Mouse (Mus musculus): ENCODE measurements around the gene Dazl. TPM values are rescaled to one million over a fixed set of nuclear protein-coding genes. Genes with fewer than 3 reads are reported as not detected.
A peak's percentile ranks its signal among the peaks of the same experiment; 100 is the strongest.

Gene Dazl
- total and polyA plus RNA-seq, 2 experiments from 2014 or later = 0.42 to 0.48 TPM

DNA sequence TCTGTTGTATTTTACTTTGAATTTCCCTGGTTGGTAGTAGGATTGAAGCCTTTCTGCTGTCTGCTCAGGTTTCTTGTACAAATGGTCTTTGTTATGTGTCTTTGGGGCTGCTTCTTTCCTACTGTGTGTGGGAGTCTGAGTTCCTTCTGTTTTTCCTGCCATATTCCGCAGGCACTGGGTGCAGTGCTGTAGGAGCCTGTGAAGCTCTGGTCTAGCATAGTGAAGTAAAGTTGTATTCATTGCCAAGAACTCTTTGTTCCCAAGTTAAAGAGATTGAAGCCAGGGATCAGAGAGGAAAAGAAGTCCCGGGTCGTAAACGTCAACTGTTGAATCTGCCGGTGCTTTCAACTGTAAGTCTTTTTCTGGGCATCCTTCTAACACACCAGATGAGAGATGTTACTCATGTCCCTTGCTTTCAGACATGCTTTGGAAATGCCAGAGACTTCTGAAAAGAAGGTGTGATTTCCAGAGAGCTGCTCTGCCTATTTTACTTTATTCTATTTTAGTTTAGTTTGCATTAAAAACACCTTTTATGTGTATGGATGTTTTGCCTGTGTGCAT is 16.2 kb upstream of the Dazl start:
- H3K9me3 ChIP-seq (ENCODE audit: low read length) = no peaks in the 10 kb centered on the region
- no peaks in the 10 kb centered on the region for H3K4me1 ChIP-seq (ENCODE audit: insufficient read depth, low read length)
- 61% methylated on average over 5 of the region's 5 CpGs for WGBS
- no peak overlapping the region for H3K27ac ChIP-seq
- DNase-seq (ENCODE audit: low spot score) (no peak), ATAC-seq (no peak)
- H3K9ac ChIP-seq (replicated peaks; ENCODE audit: low read length) = no peak overlapping the region
- H3K36me3 ChIP-seq (ENCODE audit: insufficient read depth, low read length) = no peaks in the 10 kb centered on the region
- no peak for TF ChIP-seq CTCF (IDR thresholded peaks at IDR 0.05; ENCODE audit: low read depth)
- no peaks in the 10 kb centered on the region for H3K27me3 ChIP-seq (ENCODE audit: insufficient read depth, low read length)
- no peak overlapping the region for H3K4me2 ChIP-seq (ENCODE audit: low read depth, low read length)
- no peak overlapping the region for H3K4me3 ChIP-seq (ENCODE audit: low read length)

GRCm38 (mm10) chr17:50308880-50309279 is 15.4 kb upstream of the Dazl start:
- ATAC-seq = no peak

GRCm38 (mm10) chr17:50308059-50308647 is 14.7 kb upstream of the Dazl start:
- Histone ChIP-seq H3K9me3 (ENCODE audit: low read length) (no peaks in the 10 kb centered on the region), H3K36me3 (ENCODE audit: insufficient read depth, low read length) (no peaks in the 10 kb centered on the region), H3K27me3 (ENCODE audit: insufficient read depth, low read length) (no peaks in the 10 kb centered on the region), H3K27ac (no peak overlapping the region), H3K4me3 (ENCODE audit: low read length) (no peak overlapping the region), H3K9ac (replicated peaks; ENCODE audit: low read length) (no peak overlapping the region), H3K4me1 (ENCODE audit: insufficient read depth, low read length) (no peaks in the 10 kb centered on the region), H3K4me2 (ENCODE audit: low read depth, low read length) (no peak overlapping the region)
- WGBS = 90% methylated on average over 10 of the region's 10 CpGs
- no peak for TF ChIP-seq CTCF (IDR thresholded peaks at IDR 0.05; ENCODE audit: low read depth)
- ATAC-seq (no peak), DNase-seq (ENCODE audit: low spot score) (no peak)

More at GRCm38 (mm10) chr17:50308880-50309279, 15.4 kb upstream of the Dazl start:
- no peaks in the 10 kb centered on the region for H3K27me3 ChIP-seq (ENCODE audit: insufficient read depth, low read length)
- no peak for TF ChIP-seq CTCF (IDR thresholded peaks at IDR 0.05; ENCODE audit: low read depth)
- no peak overlapping the region for H3K4me3 ChIP-seq (ENCODE audit: low read length)
- peak; percentile 20 for DNase-seq (ENCODE audit: low spot score)
- no peaks in the 10 kb centered on the region for H3K36me3 ChIP-seq (ENCODE audit: insufficient read depth, low read length)
- no peak overlapping the region for H3K9ac ChIP-seq (replicated peaks; ENCODE audit: low read length)
- H3K4me2 ChIP-seq (ENCODE audit: low read depth, low read length) = no peak overlapping the region
- H3K4me1 ChIP-seq (ENCODE audit: insufficient read depth, low read length) = no peaks in the 10 kb centered on the region
- H3K27ac ChIP-seq = no peak overlapping the region
- no peaks in the 10 kb centered on the region for H3K9me3 ChIP-seq (ENCODE audit: low read length)
- 66% methylated on average over 5 of the region's 5 CpGs for WGBS

DNA sequence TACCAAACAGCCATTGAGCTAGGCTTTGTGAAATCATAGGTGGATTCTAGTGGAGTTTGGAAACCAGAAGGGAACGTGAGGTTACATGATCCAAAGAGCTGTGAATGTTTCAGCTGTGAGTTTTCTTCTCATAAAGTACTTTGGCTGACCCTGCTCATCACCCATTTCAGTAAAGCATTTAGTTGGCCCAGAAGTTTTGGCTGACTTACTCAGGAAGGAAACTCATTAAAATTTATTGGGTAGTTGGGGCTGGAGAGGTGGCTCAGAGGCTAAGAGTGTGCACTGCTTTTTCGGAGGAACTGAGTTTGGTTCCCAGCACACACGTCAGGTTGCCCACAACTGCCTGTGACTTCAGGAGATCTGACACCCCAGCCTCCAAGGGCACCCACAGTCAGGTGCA is 9.4 kb upstream of the Dazl start:
- Histone ChIP-seq H3K36me3 (ENCODE audit: insufficient read depth, low read length) (no peaks in the 10 kb centered on the region), H3K27ac (no peak overlapping the region), H3K9ac (replicated peaks; ENCODE audit: low read length) (no peak overlapping the region), H3K4me2 (ENCODE audit: low read depth, low read length) (no peak overlapping the region), H3K9me3 (ENCODE audit: low read length) (no peaks in the 10 kb centered on the region), H3K4me3 (ENCODE audit: low read length) (no peak overlapping the region), H3K4me1 (ENCODE audit: insufficient read depth, low read length) (no peaks in the 10 kb centered on the region), H3K27me3 (ENCODE audit: insufficient read depth, low read length) (no peaks in the 10 kb centered on the region)
- DNase-seq (ENCODE audit: low spot score) (no peak), ATAC-seq (no peak)
- 83% methylated on average over 3 of the region's 3 CpGs for WGBS
- TF ChIP-seq CTCF (IDR thresholded peaks at IDR 0.05; ENCODE audit: low read depth) = no peak

DNA sequence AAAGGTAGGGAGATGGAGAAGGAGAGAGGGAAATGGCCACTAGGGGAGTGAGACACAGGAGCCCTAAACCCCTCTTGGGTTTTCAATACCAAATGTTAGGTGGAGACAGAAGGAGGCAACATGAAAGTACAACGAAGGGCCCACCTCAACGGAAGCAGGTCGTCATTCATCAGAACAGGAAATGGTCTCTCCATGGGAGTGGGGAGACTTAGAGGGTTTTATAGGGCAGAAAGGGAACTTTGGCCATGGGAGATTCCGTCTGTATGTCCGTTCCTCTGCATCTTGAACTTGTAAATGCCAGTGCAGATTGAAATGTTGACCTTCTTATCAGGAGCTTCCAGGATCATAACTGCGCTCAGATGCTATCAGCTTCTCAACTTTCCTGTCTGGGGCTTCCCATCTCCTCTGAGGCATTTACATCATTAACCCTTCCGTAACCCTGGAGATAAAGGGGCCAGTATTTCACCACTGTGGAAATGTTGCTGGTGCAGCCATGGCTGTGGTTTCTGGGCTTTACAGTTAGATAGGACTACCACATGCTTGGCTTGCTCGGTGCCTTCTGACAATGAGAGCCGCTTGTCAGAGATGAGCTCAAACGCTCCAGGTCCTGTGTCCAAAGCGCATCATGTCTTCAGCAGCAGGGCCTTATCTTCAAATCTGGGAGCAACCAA is 6.9 kb upstream of the Dazl start:
- Histone ChIP-seq H3K9ac (replicated peaks; ENCODE audit: low read length) (no peak overlapping the region), H3K4me3 (ENCODE audit: low read length) (no peak overlapping the region), H3K27me3 (ENCODE audit: insufficient read depth, low read length) (no peaks in the 10 kb centered on the region), H3K9me3 (ENCODE audit: low read length) (no peaks in the 10 kb centered on the region), H3K4me1 (ENCODE audit: insufficient read depth, low read length) (no peaks in the 10 kb centered on the region), H3K27ac (no peak overlapping the region), H3K36me3 (ENCODE audit: insufficient read depth, low read length) (no peaks in the 10 kb centered on the region), H3K4me2 (ENCODE audit: low read depth, low read length) (no peak overlapping the region)
- ATAC-seq = no peak
- no peak for TF ChIP-seq CTCF (IDR thresholded peaks at IDR 0.05; ENCODE audit: low read depth)
- 93% methylated on average over 11 of the region's 11 CpGs for WGBS
- no peak for DNase-seq (ENCODE audit: low spot score)

DNA sequence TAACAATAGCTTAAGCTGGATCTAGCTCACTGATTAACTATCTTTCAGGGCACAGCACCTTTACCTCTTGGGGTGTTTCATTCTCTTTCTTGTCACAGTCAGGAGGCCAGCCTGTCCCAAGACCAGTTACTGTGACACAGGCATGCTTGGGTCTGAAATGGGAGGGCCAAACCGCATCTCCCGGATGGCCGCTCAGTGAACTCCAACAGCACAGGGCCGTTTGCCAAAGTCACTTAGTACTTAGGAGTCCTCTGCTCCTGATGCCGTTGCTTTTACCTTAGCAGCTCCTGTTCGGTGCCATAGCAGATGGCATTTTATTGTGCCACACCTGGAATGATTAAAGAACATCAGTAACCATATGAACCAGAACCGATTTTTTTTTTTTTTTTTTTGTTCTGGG is 5.4 kb upstream of the Dazl start:
- Histone ChIP-seq H3K9ac (replicated peaks; ENCODE audit: low read length) (no peak overlapping the region), H3K36me3 (ENCODE audit: insufficient read depth, low read length) (no peaks in the 10 kb centered on the region), H3K27me3 (ENCODE audit: insufficient read depth, low read length) (no peaks in the 10 kb centered on the region), H3K27ac (no peak overlapping the region), H3K9me3 (ENCODE audit: low read length) (no peaks in the 10 kb centered on the region), H3K4me3 (ENCODE audit: low read length) (no peak overlapping the region), H3K4me1 (ENCODE audit: insufficient read depth, low read length) (no peaks in the 10 kb centered on the region), H3K4me2 (ENCODE audit: low read depth, low read length) (no peak overlapping the region)
- no peak for DNase-seq (ENCODE audit: low spot score)
- no peak for ATAC-seq
- no peak for TF ChIP-seq CTCF (IDR thresholded peaks at IDR 0.05; ENCODE audit: low read depth)
- 77% methylated on average over 7 of the region's 7 CpGs for WGBS

DNA sequence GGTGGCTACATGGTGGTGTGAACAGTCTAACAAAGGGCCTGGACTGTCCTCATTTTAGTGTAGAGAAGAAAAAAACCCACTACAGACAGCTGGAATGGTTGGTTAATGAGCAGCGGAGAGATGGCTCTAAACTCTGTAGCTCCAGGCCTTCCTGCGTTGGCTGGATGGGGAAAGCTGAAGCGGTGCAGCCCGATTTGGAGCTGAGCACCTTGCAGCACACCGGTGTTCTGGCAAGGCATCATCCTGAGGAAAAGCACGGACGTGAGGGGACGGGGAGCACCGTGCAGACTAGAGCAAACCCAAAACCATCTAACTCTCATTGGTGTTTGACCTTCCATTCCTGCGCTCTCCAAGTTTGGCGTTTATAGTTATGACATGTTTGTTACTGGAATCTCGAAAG is 1.3 kb upstream of the Dazl start:
- no peak overlapping the region for H3K4me2 ChIP-seq (ENCODE audit: low read depth, low read length)
- ATAC-seq (no peak), DNase-seq (ENCODE audit: low spot score) (no peak)
- no peak overlapping the region for H3K27ac ChIP-seq
- H3K4me1 ChIP-seq (ENCODE audit: insufficient read depth, low read length) = no peaks in the 10 kb centered on the region
- H3K36me3 ChIP-seq (ENCODE audit: insufficient read depth, low read length) = no peaks in the 10 kb centered on the region
- no peaks in the 10 kb centered on the region for H3K9me3 ChIP-seq (ENCODE audit: low read length)
- no peak for TF ChIP-seq CTCF (IDR thresholded peaks at IDR 0.05; ENCODE audit: low read depth)
- no peak overlapping the region for H3K4me3 ChIP-seq (ENCODE audit: low read length)
- H3K9ac ChIP-seq (replicated peaks; ENCODE audit: low read length) = no peak overlapping the region
- H3K27me3 ChIP-seq (ENCODE audit: insufficient read depth, low read length) = no peaks in the 10 kb centered on the region
- 74% methylated on average over 12 of the region's 12 CpGs for WGBS
